Mouse (Mus musculus) fat pad, adult 2 months (tissue): Measurements from ENCODE around the gene Ccdc174.

Experiments used
- DNase-seq: peaks from one replicate; pipeline ENCODE4 v3.0.0-alpha.2; 2011; ENCODE audit warnings: low read depth, low spot score; ENCODE audit errors: extremely low read depth

Gene Ccdc174

GRCm38 (mm10) chr6:91917286-91917685 is 39.4 kb downstream of the Ccdc174 start:
- no peak for DNase-seq

GRCm38 (mm10) chr6:91917716-91918115 is 39.9 kb downstream of the Ccdc174 start:
- no peak for DNase-seq

- DNase-seq = no peak
Observed at GRCm38 (mm10) chr6:91931231-91931630, 53.4 kb downstream of the Ccdc174 start.

GRCm38 (mm10) chr6:91938491-91938890 is 60.6 kb downstream of the Ccdc174 start:
- no peak for DNase-seq

GRCm38 (mm10) chr6:91948426-91948825 is 70.6 kb downstream of the Ccdc174 start:
- DNase-seq = no peak
